ENCODE assay signal across 8 mouse cellular contexts in the genomic region with DNA sequence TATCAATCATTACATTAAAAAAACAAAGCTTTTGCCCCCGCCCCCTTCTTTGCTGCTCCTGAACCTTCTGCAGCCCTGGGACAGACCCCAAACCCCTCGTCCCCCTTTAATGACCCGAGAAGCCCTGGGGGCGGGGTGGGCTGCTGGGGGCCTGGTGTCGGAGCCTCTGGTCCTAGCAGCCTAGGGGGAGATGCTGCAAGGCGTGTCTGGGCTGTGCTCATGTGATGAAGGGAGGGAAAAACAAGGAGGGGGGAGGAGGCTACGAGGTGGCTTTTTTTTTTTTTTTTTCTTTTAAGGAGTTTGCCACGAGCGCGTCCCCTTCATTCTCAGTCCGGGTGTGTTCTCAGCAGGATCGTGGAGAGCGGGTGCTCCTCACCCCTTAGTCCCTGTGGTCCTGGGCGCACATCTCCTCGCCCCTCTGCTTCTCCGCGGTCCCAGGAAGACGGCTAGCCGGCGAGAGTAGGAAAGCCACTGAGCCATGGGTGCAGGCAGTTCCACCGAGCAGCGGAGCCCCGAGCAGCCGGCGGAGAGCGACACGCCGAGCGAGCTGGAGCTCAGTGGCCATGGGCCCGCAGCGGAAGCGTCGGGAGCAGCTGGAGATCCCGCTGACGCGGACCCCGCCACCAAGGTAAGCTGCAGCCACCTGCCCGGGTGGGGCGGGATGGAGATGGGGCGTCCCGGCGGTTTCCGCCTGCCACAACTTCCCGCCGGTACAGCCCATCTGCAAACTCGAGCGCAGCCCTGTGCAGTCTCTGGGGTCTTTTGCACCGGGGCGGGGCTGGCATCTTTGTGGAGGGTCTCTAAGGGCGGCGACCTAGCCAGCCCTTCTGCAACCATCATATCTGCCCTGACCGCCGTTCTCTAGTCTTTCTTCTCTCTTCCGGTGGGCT. TPM values are rescaled to one million over a fixed set of nuclear protein-coding genes. Genes with fewer than 3 reads are reported as not detected.
DNase-seq lines count a peak whose midpoint lies in the region; ATAC-seq and TF ChIP-seq lines count a peak whose summit lies in the region.

A gene (plus strand): TSS at position 340 of the 890 bp plus-strand sequence.

- peaks cover 29% of the 10 kb centered on the region for H3K27me3 ChIP-seq in forebrain, embryonic 10.5 days (ENCODE audit: poor library complexity, severe bottlenecking)
- H3K27me3 ChIP-seq in heart, embryonic 16.5 days (ENCODE audit: control insufficient read depth, insufficient read depth, low read length) = no peaks in the 10 kb centered on the region
- no peaks in the 10 kb centered on the region for H3K27me3 ChIP-seq in lung, embryonic 16.5 days (ENCODE audit: control insufficient read depth, insufficient read depth, low read depth, low read length)

- peak within 1 kb of the TSS; percentile 70 for H3K4me3 ChIP-seq in bone marrow, adult 2 months (replicated peaks; ENCODE audit: control insufficient read depth, low read depth, low read length)
- H3K4me3 ChIP-seq in forebrain, embryonic 10.5 days = peak within 1 kb of the TSS; percentile 79
- H3K4me3 ChIP-seq in heart, embryonic 16.5 days (ENCODE audit: low read length) = peak within 1 kb of the TSS; percentile 68
- H3K4me3 ChIP-seq in layer of hippocampus, adult 2 months = peak within 1 kb of the TSS; percentile 79
- peak within 1 kb of the TSS; percentile 74 for H3K4me3 ChIP-seq in lung, embryonic 16.5 days (ENCODE audit: low read length)

- no peaks in the 10 kb centered on the region for H3K9me3 ChIP-seq in forebrain, embryonic 10.5 days
- H3K9me3 ChIP-seq in heart, embryonic 16.5 days (replicated peaks; ENCODE audit: control insufficient read depth, low read length) = no peaks in the 10 kb centered on the region
- no peaks in the 10 kb centered on the region for H3K9me3 ChIP-seq in lung, embryonic 16.5 days (ENCODE audit: control insufficient read depth, low read length)

- H3K4me1 ChIP-seq in bone marrow, adult 2 months (ENCODE audit: control insufficient read depth, insufficient read depth, low read length) = no peaks in the 10 kb centered on the region
- H3K4me1 ChIP-seq in forebrain, embryonic 10.5 days = peaks cover 20% of the 10 kb centered on the region
- H3K4me1 ChIP-seq in heart, embryonic 16.5 days (ENCODE audit: control insufficient read depth, insufficient read depth, low read length) = peaks cover 7% of the 10 kb centered on the region
- H3K4me1 ChIP-seq in lung, embryonic 16.5 days (replicated peaks; ENCODE audit: control insufficient read depth, insufficient read depth, low read length) = peaks cover 10% of the 10 kb centered on the region

- peak within 1 kb of the TSS; percentile 75 for H3K9ac ChIP-seq in heart, embryonic 16.5 days (ENCODE audit: low read length)
- H3K9ac ChIP-seq in lung, embryonic 16.5 days (ENCODE audit: low read length) = peak within 1 kb of the TSS; percentile 75

- TF ChIP-seq POLR2A in bone marrow, adult 2 months (IDR thresholded peaks at IDR 0.05; ENCODE audit: borderline replicate concordance, control insufficient read depth, low read depth, low read length) = no peak

- peak within 1 kb of the TSS; percentile 86 for H3K27ac ChIP-seq in bone marrow, adult 2 months (ENCODE audit: control insufficient read depth, insufficient read depth, low read depth, low read length, poor library complexity)
- H3K27ac ChIP-seq in forebrain, embryonic 10.5 days = peak within 1 kb of the TSS; percentile 91
- peak within 1 kb of the TSS; percentile 52 for H3K27ac ChIP-seq in heart, embryonic 16.5 days (ENCODE audit: low read length)
- peak within 1 kb of the TSS; percentile 56 for H3K27ac ChIP-seq in layer of hippocampus, adult 2 months
- H3K27ac ChIP-seq in lung, embryonic 16.5 days (ENCODE audit: low read length) = peak within 1 kb of the TSS; percentile 12; the same call in 1 of the 2 replicates

- peak within 1 kb of the TSS; percentile 93 for H3K4me2 ChIP-seq in heart, embryonic 16.5 days (ENCODE audit: low read depth, low read length)
- H3K4me2 ChIP-seq in lung, embryonic 16.5 days (ENCODE audit: low read depth, low read length) = peak within 1 kb of the TSS; percentile 97

- WGBS in bone marrow, adult 2 months = 4% methylated on average over 54 of the region's 54 CpGs
- under 1% methylated on average over 54 of the region's 54 CpGs for WGBS in forebrain, embryonic 10.5 days
- under 1% methylated on average over 53 of the region's 54 CpGs for WGBS in heart, embryonic 16.5 days
- under 1% methylated on average over 54 of the region's 54 CpGs for WGBS in lung, embryonic 16.5 days

- TF ChIP-seq CTCF in bone marrow, adult 2 months (IDR thresholded peaks at IDR 0.05; ENCODE audit: control insufficient read depth, insufficient read depth, low read length) = no peak
- TF ChIP-seq CTCF in layer of hippocampus, adult 2 months (conservative IDR thresholded peaks at IDR 0.05) = no peak

- H3K36me3 ChIP-seq in forebrain, embryonic 10.5 days (replicated peaks) = no peaks in the 10 kb centered on the region
- H3K36me3 ChIP-seq in heart, embryonic 16.5 days (ENCODE audit: control insufficient read depth, insufficient read depth) = no peaks in the 10 kb centered on the region
- no peaks in the 10 kb centered on the region for H3K36me3 ChIP-seq in lung, embryonic 16.5 days (ENCODE audit: control insufficient read depth, insufficient read depth, low read length)

- DNase-seq in ES-CJ7 (ENCODE audit: low read depth, low spot score) = peak; percentile 90
- DNase-seq in forebrain, embryonic 10.5 days (ENCODE audit: extremely low spot score, low spot score) = peak; percentile 60
- peak; percentile 3 to 20 for DNase-seq in layer of hippocampus, adult 2 months (ENCODE audit: low spot score in 2 of 2)
- DNase-seq in retina, embryonic 14.5 days (ENCODE audit: low spot score) = peak; percentile 66
- DNase-seq in urinary bladder, postnatal 14 days (ENCODE audit: low spot score) = peak; percentile 37

- peak; percentile 59 for ATAC-seq in heart, embryonic 16.5 days (replicated peaks; ENCODE audit: extremely low read depth, insufficient read depth, low FRiP score)
- peak; percentile 80 for ATAC-seq in lung, embryonic 16.5 days (ENCODE audit: low read depth)

RNA-seq across cellular contexts. Expression of the gene that starts here (rescaled TPM):
- 10.0 and 26.8 TPM in 2 replicates for polyA plus RNA-seq in bone marrow, adult 2 months (2011; ENCODE audit: insufficient read depth, insufficient read length, low replicate concordance, missing spikeins)
- 27.9 and 29.1 TPM in 2 replicates for polyA plus RNA-seq in forebrain, embryonic 10.5 days (2016; fragmentation: Nextera tagmentation; extraction: Ambion mirVana)
- polyA plus RNA-seq in heart, embryonic 16.5 days (2015; fragmentation: Nextera tagmentation; extraction: Ambion mirVana) = 40.6 and 43.5 TPM in 2 replicates
- 10 to 100 TPM; 11.0 to 11.3 TPM for total RNA-seq in layer of hippocampus, adult 2 months (2021)
- 69.9 and 76.2 TPM in 2 replicates for polyA plus RNA-seq in lung, embryonic 16.5 days (2015; fragmentation: Nextera tagmentation; extraction: Ambion mirVana)

Comparison
In these comparisons a context has a peak if more than half of its experiments do, and no peak if none do; other contexts are left out.
1. Peak in every context shown above with its lines: DNase-seq, ATAC-seq, H3K4me3 ChIP-seq and H3K27ac ChIP-seq.
2. DNase-seq: peak in every context shown above with its lines; median percentile 90 in ES-CJ7; 66 in retina, embryonic 14.5 days; 60 in forebrain, embryonic 10.5 days; 37 in urinary bladder, postnatal 14 days; 12 in layer of hippocampus, adult 2 months.
3. H3K27ac ChIP-seq: peak in every context shown above with its lines; median percentile 91 in forebrain, embryonic 10.5 days; 86 in bone marrow, adult 2 months; 56 in layer of hippocampus, adult 2 months; 52 in heart, embryonic 16.5 days; 12 in lung, embryonic 16.5 days.